Mouse (Mus musculus): Measurements from ENCODE around the gene Dhrs1.

DNA sequence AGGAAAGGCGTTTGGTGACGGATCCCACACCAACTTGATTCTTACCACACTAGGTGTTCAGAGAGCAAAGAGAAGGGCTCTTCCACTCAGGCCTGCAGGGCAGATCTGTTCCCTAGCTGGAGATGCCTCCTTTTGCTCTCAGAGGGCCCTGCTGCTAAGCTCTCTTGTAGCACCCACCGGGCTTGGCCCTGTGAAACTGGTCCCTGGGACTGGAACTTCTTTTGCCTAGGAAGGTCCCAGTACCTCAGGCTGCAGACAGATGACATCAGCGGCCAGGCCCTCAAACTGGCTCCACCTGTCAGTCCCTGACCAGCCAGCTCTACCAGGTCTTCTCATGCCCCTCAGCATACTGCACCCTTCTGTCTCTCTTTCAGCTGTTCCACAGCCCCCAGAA lies 31.8 kb downstream of the Dhrs1 start, which contains the start of gene Tgm1:
- TF ChIP-seq POLR2A (IDR thresholded peaks at IDR 0.05; ENCODE audit: borderline replicate concordance, extremely low read depth, insufficient read depth, insufficient read length, poor library complexity, severe bottlenecking), result no peak
- TF ChIP-seq CTCF (IDR thresholded peaks at IDR 0.05; ENCODE audit: borderline replicate concordance, extremely low read depth, insufficient read depth, insufficient read length), result no peak
